Mouse (Mus musculus) lung, embryonic 16.5 days (tissue): ENCODE measurements around the gene Lins1. TPM values are rescaled to one million over a fixed set of nuclear protein-coding genes. Genes with fewer than 3 reads are reported as not detected.

Source experiments
- ATAC-seq: fragments of 200-750 bp; cut with Nextera tagmentation; 2 replicates; pipeline ENCODE4 v1.8.0; 2017; ENCODE audit warnings: low read depth, mild to moderate bottlenecking, moderate library complexity
- H3K27ac ChIP-seq: fragments of 300-500 bp; sonication (generic); 2 replicates; pipeline ENCODE4 v1.5.1; 2014; ENCODE audit warnings: mild to moderate bottlenecking, control low read depth, low read length
- H3K27me3 ChIP-seq: fragments of 300-500 bp; sonication (generic); 2 replicates; pipeline ENCODE4 v1.6.1; 2014; ENCODE audit warnings: low read depth, low read length, mixed read lengths; ENCODE audit not compliant: control insufficient read depth, insufficient read depth
- H3K36me3 ChIP-seq: fragments of 300-500 bp; sonication (generic); 2 replicates; pipeline ENCODE4 v1.6.1; 2014; ENCODE audit warnings: low read length; ENCODE audit not compliant: control insufficient read depth, insufficient read depth
- H3K4me1 ChIP-seq: fragments of 300-500 bp; sonication (generic); replicated peaks from 2 replicates; pipeline ENCODE4 v1.6.1; 2014; ENCODE audit warnings: low read length, mixed read lengths; ENCODE audit not compliant: control insufficient read depth, insufficient read depth
- H3K4me2 ChIP-seq: fragments of 300-500 bp; sonication (generic); 2 replicates; pipeline ENCODE4 v1.6.1; 2014; ENCODE audit warnings: low read depth, low read length, control low read depth
- H3K4me3 ChIP-seq: fragments of 300-500 bp; sonication (generic); 2 replicates; pipeline ENCODE4 v1.5.1; 2014; ENCODE audit warnings: mild to moderate bottlenecking, low read length, control low read depth
- H3K9ac ChIP-seq: fragments of 300-500 bp; sonication (generic); 2 replicates; pipeline ENCODE4 v1.6.1; 2014; ENCODE audit warnings: low read length, control low read depth
- H3K9me3 ChIP-seq: fragments of 300-500 bp; sonication (generic); 2 replicates; pipeline ENCODE4 v1.6.1; 2016; ENCODE audit warnings: low read length; ENCODE audit not compliant: control insufficient read depth
- WGBS: fragments of 180-500 bp; shearing (Covaris S2); extraction: QIAGEN DNeasy Blood & Tissue Kit; methylation state at CpG from one replicate; pipeline ENCODE4 v1.1.7; 2014; 5-methylcytosine and 5-hydroxymethylcytosine counted together
- polyA plus RNA-seq: library from polyadenylated mRNA; unstranded; fragments of >200 nt; fragmentation: Nextera tagmentation; extraction: Ambion mirVana; gene quantifications from 2 replicates; pipeline ENCODE4 v1.2.1, GENCODE M21; 2015

The Lins1 gene
- polyA plus RNA-seq, 1 experiment from 2014 or later, result 20.9 TPM

DNA sequence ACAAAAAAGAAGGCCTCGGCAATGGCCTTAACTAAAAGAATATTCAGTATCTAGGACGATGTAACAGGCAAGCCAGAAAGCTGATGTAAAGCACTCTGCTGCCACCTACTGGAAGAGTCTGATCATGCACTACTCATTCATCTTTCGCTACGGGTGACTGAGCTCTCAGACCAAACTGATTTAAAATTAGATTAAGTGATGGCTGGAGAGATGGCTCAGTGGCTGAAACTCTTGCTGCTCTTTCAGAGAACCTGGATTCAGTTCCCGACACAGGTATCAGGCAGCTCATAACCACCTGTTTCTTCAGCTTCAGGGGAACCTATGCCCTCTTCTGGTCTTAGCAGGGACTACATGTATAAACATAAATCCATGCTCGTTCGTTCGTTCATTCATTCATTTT, 28.1 kb upstream of the Lins1 start:
- no peak overlapping the region for H3K27ac ChIP-seq
- H3K4me1 ChIP-seq, result no peaks in the 10 kb centered on the region
- ATAC-seq, result peak; percentile 55; the same call in 1 of the 2 replicates
- no peaks in the 10 kb centered on the region for H3K27me3 ChIP-seq
- peak overlapping the region; percentile 50 for H3K4me2 ChIP-seq
- peak overlapping the region; percentile 35 for H3K4me3 ChIP-seq
- no peaks in the 10 kb centered on the region for H3K9me3 ChIP-seq
- H3K36me3 ChIP-seq, result peaks cover 15% of the 10 kb centered on the region
- H3K9ac ChIP-seq, result no peak overlapping the region
- WGBS, result 12% methylated on average over 8 of the region's 8 CpGs

DNA sequence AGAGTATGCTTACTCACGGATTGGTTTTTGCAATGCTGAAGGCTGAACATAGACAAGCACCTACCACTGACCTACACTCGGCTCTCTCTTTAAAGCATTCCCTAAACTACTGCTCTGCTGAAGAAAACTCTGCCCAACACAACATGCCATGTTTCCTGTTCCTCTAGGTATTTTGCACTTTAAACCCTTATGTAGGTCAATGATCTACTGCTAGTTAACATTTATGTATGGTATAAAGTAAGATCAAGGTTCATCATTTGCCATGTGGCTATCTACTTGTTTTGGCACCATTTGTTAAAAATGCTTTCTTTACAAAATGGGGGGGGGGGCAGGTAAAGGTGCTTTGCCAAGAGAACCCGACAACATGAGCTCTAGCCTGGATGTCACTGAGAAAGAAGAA, 26.1 kb upstream of the Lins1 start:
- ATAC-seq, result no peak
- Histone ChIP-seq H3K4me2 (no peak overlapping the region), H3K4me1 (no peaks in the 10 kb centered on the region), H3K36me3 (peaks cover 14% of the 10 kb centered on the region), H3K27ac (no peak overlapping the region), H3K9ac (no peak overlapping the region), H3K9me3 (no peaks in the 10 kb centered on the region), H3K27me3 (no peaks in the 10 kb centered on the region), H3K4me3 (no peak overlapping the region)
- WGBS, result 77% methylated on average over 3 of the region's 3 CpGs

DNA sequence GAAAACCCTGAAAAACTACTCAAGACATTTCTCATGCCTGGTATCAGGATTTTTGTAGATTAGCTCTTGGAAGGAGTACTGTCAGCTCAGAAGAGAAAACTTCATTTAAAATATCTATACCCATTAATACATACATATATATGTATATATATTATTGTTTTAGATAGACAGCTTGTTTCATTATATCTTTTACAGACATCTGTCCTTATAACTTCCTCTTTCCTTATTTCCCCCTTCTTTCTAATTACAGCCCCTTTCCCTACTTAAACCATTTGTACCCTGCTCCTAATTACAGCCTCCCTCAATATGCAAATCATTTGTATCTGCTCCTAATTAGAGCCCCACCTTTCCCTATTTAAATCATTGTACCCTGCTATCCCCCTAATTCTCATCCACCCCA, 22.6 kb upstream of the Lins1 start:
- Histone ChIP-seq H3K4me2 (no peak overlapping the region), H3K9me3 (no peaks in the 10 kb centered on the region), H3K27me3 (no peaks in the 10 kb centered on the region), H3K9ac (no peak overlapping the region), H3K27ac (no peak overlapping the region), H3K36me3 (peaks cover 5% of the 10 kb centered on the region), H3K4me3 (no peak overlapping the region), H3K4me1 (no peaks in the 10 kb centered on the region)
- ATAC-seq, result no peak

DNA sequence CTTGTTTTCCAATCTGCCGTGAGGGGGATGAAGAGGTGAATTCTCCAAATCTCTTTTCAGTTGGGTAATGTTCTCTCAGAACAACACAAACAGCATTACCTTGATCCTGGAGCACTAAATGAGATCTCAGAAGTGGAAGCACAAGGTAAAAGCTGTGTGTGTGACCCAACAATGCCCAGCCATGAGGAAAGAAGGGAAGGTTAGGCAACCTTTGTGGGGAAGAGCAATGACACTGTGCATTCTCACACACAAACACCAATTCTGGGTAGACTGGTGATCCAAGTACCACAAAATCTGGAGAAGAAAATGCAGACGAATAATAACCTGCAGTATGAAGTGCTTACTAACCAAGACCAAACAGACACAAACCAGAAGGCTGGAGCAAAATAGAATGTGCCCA, 13.9 kb upstream of the Lins1 start:
- Histone ChIP-seq H3K9ac (no peak overlapping the region), H3K27ac (no peak overlapping the region), H3K4me3 (no peak overlapping the region), H3K27me3 (no peaks in the 10 kb centered on the region), H3K9me3 (no peaks in the 10 kb centered on the region), H3K36me3 (peaks cover 47% of the 10 kb centered on the region), H3K4me2 (no peak overlapping the region), H3K4me1 (no peaks in the 10 kb centered on the region)
- 97% methylated on average over 2 of the region's 2 CpGs for WGBS
- ATAC-seq, result no peak

DNA sequence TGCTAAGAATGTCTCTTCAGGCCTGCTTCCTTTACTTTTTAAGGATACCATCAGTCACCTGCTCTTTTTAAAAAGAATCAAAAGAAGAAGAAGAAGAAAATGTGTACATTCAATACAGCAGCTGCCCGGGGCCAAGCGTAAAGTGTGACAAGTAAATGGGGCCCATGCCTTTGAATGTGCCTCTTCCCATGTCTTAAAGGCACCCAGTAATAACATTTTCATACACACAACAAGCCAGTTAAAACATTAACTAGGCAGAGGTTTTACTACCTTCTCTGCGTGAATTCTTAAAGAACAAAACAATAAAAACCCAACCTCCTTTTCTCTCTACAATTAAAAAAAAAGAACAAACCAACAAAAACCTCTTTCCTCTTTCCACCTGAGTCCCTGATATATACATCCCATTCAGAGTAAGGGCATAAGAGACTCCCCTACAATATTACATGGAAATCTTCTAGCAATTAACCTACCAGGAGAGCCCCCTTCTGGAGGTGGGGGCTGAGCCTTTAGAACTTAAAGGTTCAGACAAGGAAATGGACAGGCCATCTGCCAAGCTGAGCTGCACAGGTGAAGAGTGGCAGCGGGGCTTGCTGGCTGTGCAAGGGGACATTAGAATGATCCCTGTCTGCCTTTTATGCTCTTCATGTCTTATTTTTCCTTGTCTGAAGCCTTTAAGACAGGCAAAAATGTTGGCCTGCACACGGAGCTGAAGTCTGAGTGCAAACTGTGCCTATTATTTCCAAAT, 7.4 kb upstream of the Lins1 start:
- H3K9ac ChIP-seq, result no peak overlapping the region
- no peak overlapping the region for H3K4me2 ChIP-seq
- WGBS, result 87% methylated on average over 5 of the region's 5 CpGs
- no peaks in the 10 kb centered on the region for H3K4me1 ChIP-seq
- H3K4me3 ChIP-seq, result no peak overlapping the region
- no peak for ATAC-seq
- no peaks in the 10 kb centered on the region for H3K27me3 ChIP-seq
- H3K9me3 ChIP-seq, result no peaks in the 10 kb centered on the region
- H3K27ac ChIP-seq, result no peak overlapping the region
- H3K36me3 ChIP-seq, result peaks cover 35% of the 10 kb centered on the region

DNA sequence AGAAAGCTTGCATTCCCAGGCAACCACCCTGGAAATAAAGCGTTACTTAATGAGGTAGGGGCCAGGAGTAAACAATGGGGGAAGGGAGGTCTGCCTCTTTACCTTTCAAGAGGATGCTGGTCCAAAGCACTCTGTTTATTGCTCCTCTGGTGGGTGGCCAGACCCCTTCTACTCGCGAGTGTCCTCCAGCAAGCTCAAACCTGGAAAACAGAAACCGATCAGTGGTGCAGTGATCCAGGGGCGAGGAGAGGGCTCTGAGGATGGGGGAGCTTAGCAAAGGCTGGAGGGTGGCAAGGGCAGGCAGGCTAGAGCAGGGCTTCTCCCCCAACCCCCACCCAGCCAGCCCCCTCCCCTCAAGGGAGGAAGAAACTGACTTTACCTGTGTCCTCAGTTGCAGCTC, 968 bp upstream of the Lins1 start:
- Histone ChIP-seq H3K27ac (0 out of 2 replicates have a peak overlapping the region, but pooled peaks have one; percentile 10), H3K4me2 (peak overlapping the region; percentile 95), H3K4me3 (peak overlapping the region; percentile 61), H3K4me1 (peaks cover 11% of the 10 kb centered on the region), H3K27me3 (no peaks in the 10 kb centered on the region), H3K9me3 (no peaks in the 10 kb centered on the region), H3K36me3 (0 out of 2 replicates have a peak, but pooled peaks cover 2% of the 10 kb centered on the region), H3K9ac (peak overlapping the region; percentile 72)
- ATAC-seq, result no peak
- 2% methylated on average over 5 of the region's 5 CpGs for WGBS

DNA sequence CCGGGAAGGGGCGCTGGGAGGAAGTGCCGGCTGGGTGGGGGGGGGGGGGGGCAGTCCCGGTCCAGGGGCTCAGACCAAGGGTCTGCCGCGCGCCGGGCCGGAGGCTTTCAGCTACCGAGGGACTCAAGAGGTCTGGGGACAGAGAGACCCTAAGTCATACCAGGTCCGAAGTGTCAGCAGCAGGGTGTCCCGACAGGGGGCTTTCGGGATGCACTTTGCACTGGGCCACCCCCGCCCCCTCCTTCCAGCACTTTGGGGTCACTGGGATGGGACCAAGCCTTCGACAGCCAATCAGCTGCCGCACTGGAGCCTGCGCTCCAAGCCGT, 432 bp upstream of the Lins1 start, which contains the start of gene Asb7:
TSS of gene Asb7 (minus strand) at position 303 of the 326 bp plus-strand sequence.
- H3K36me3 ChIP-seq, result no peaks in the 10 kb centered on the region
- H3K4me3 ChIP-seq, result peak within 1 kb of the TSS; percentile 69
- peaks cover 14% of the 10 kb centered on the region for H3K4me1 ChIP-seq
- no peak for ATAC-seq
- peak within 1 kb of the TSS; percentile 95 for H3K4me2 ChIP-seq
- H3K27me3 ChIP-seq, result no peaks in the 10 kb centered on the region
- no peaks in the 10 kb centered on the region for H3K9me3 ChIP-seq
- 0% methylated on average over 18 of the region's 18 CpGs for WGBS
- peak within 1 kb of the TSS; percentile 80 for H3K9ac ChIP-seq
- H3K27ac ChIP-seq, result peak within 1 kb of the TSS; percentile 73

DNA sequence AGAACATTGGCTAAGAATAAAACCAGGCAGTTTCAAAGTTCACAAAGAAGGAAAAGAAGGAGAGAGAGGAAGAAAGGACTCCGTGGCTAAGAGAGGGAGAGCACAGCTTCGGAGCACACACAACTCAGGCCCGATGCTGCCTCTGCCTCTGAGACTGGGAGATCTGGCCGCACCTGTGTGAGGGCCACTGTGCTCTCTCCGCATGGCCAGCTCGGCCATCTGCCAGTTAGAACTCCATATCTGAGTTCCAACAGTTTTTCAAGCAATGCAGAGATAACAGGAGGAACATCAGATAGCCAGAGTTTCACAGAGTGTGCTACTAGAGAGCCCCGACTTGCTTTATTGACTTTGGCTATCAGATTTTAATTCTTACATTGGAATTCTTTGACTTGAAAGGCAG, 4.8 kb downstream of the Lins1 start:
- Histone ChIP-seq H3K9me3 (no peaks in the 10 kb centered on the region), H3K4me2 (no peak overlapping the region), H3K27ac (peak overlapping the region; percentile 37; the same call in 1 of the 2 replicates), H3K27me3 (no peaks in the 10 kb centered on the region), H3K36me3 (no peaks in the 10 kb centered on the region), H3K9ac (no peak overlapping the region), H3K4me3 (no peak overlapping the region), H3K4me1 (peaks cover 11% of the 10 kb centered on the region; the same call in 1 of the 2 replicates)
- ATAC-seq, result no peak
- WGBS, result 33% methylated on average over 7 of the region's 7 CpGs

DNA sequence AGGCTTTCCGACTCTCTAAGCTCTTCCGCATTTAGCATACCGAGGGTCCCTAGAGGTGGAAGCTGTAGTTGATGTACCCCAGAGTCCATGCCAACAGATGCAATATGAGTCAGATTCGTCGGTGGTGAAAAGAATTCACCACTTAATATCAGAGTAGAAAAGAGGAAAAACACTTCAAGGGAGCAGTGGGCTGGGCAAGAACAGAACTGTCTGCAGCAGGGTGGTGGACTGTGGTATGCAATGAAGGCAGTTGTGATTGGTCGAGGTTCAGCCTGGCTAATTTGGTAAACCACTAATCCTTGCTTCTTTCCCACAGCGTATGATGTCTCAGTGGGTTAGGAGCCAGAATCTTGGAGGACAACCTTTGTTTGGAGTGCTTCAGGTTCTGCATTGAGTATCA, 13.0 kb downstream of the Lins1 start:
- no peak overlapping the region for H3K9ac ChIP-seq
- H3K27me3 ChIP-seq, result no peaks in the 10 kb centered on the region
- H3K36me3 ChIP-seq, result peaks cover 2% of the 10 kb centered on the region; the same call in 1 of the 2 replicates
- H3K4me1 ChIP-seq, result no peaks in the 10 kb centered on the region
- no peak for ATAC-seq
- no peak overlapping the region for H3K27ac ChIP-seq
- H3K4me3 ChIP-seq, result no peak overlapping the region
- H3K4me2 ChIP-seq, result no peak overlapping the region
- no peaks in the 10 kb centered on the region for H3K9me3 ChIP-seq
- 82% methylated on average over 7 of the region's 7 CpGs for WGBS
